Mouse (Mus musculus): Measurements from ENCODE around the gene Cadm2.

DNA sequence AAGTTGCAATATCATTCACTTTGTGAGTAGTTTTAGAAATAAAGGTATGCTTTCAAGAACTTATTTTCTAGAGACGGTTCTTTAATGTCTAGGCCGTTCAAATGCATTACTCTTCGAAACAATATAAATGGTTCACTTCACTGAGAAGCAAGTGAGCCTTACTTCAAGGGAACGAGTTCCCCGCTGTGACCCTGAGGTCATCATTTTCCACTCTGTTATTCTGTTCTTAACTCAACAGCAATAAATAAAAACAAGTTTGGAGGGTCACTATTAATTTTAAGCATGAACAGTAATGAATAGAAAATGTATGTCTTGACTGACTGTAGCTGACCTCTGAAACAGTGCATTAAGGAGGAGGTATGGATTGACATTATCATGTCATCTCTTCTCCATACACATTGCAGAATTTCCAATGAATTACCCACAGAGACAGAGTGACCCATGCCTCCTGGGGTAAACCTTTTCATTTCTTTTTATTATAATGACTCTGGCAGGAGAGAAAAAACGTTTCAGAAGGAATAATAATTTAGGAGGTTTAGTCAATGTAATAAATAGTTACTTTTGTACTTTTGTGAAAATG, 458.4 kb downstream of the Cadm2 start:
- TF ChIP-seq POLR2A (IDR thresholded peaks at IDR 0.05; ENCODE audit: control insufficient read depth, extremely low read depth, insufficient read depth, low read length, poor library complexity): no peak
- TF ChIP-seq CTCF (IDR thresholded peaks at IDR 0.05; ENCODE audit: borderline replicate concordance, control insufficient read depth, extremely low read depth, insufficient read depth, low read length, poor library complexity): no peak

All from thymus, adult 2 months (tissue).